Mouse (Mus musculus): ENCODE results near the gene Gpr62. TPM values are rescaled to one million over a fixed set of nuclear protein-coding genes. Genes with fewer than 3 reads are reported as not detected.

Gene Gpr62
- polyA plus RNA-seq, 1 experiment from 2014 or later = 0.12 TPM

GRCm38 (mm10) chr9:106476924-106477484 is 11.3 kb upstream of the Gpr62 start, which contains the start of gene Parp3:
TSS of gene Parp3 (minus strand) at chr9:106476949.
- no peak within 1 kb of the TSS for H3K27ac ChIP-seq (ENCODE audit: low read depth, low read length)
- no peaks in the 10 kb centered on the region for H3K27me3 ChIP-seq (ENCODE audit: control insufficient read depth, insufficient read depth, low read length)
- peak within 1 kb of the TSS; percentile 56 for H3K4me3 ChIP-seq (ENCODE audit: low read depth, low read length)
- peaks cover 6% of the 10 kb centered on the region for H3K36me3 ChIP-seq (ENCODE audit: control insufficient read depth, insufficient read depth, low read length)
- peak; percentile 99 for DNase-seq (ENCODE audit: low spot score, missing footprints)
- H3K4me1 ChIP-seq (ENCODE audit: control insufficient read depth, insufficient read depth, low read length) = peaks cover 24% of the 10 kb centered on the region
- H3K4me2 ChIP-seq = peak within 1 kb of the TSS; percentile 97
- no peaks in the 10 kb centered on the region for H3K9me3 ChIP-seq (ENCODE audit: control insufficient read depth, low read length)
- WGBS = under 1% methylated on average over 41 of the region's 41 CpGs
- peak; percentile 98 for ATAC-seq (ENCODE audit: low FRiP score)
- peak within 1 kb of the TSS; percentile 67 for H3K9ac ChIP-seq (ENCODE audit: low read length)

- DNase-seq (ENCODE audit: low spot score, missing footprints) (no peak), ATAC-seq (ENCODE audit: low FRiP score) (peak; percentile 52; the same call in 1 of the 2 replicates)
- H3K4me3 ChIP-seq (ENCODE audit: low read depth, low read length) = no peak overlapping the region
These were observed 10.5 kb upstream of the Gpr62 start for GRCm38 (mm10) chr9:106476002-106476923.

GRCm38 (mm10) chr9:106475663-106476001 is 9.9 kb upstream of the Gpr62 start, which contains the start of gene Rrp9:
TSS of gene Rrp9 (plus strand) at chr9:106475963.
- peak within 1 kb of the TSS; percentile 38 for H3K9ac ChIP-seq (ENCODE audit: low read length)
- WGBS = 82% methylated on average over 10 of the region's 10 CpGs
- peaks cover 29% of the 10 kb centered on the region for H3K4me1 ChIP-seq (ENCODE audit: control insufficient read depth, insufficient read depth, low read length)
- peaks cover under 1% of the 10 kb centered on the region; the same call in 1 of the 2 replicates for H3K36me3 ChIP-seq (ENCODE audit: control insufficient read depth, insufficient read depth, low read length)
- H3K9me3 ChIP-seq (ENCODE audit: control insufficient read depth, low read length) = no peaks in the 10 kb centered on the region
- no peak for ATAC-seq (ENCODE audit: low FRiP score)
- H3K27me3 ChIP-seq (ENCODE audit: control insufficient read depth, insufficient read depth, low read length) = no peaks in the 10 kb centered on the region
- H3K4me2 ChIP-seq = peak within 1 kb of the TSS; percentile 30; the same call in 1 of the 2 replicates
- H3K27ac ChIP-seq (ENCODE audit: low read depth, low read length) = no peak within 1 kb of the TSS
- DNase-seq (ENCODE audit: low spot score, missing footprints) = peak; percentile 66
- no peak within 1 kb of the TSS for H3K4me3 ChIP-seq (ENCODE audit: low read depth, low read length)

More at GRCm38 (mm10) chr9:106476002-106476923, 10.5 kb upstream of the Gpr62 start:
- Histone ChIP-seq H3K4me2 (peak overlapping the region; percentile 30; the same call in 1 of the 2 replicates), H3K4me1 (ENCODE audit: control insufficient read depth, insufficient read depth, low read length) (peaks cover 29% of the 10 kb centered on the region), H3K27me3 (ENCODE audit: control insufficient read depth, insufficient read depth, low read length) (no peaks in the 10 kb centered on the region), H3K27ac (ENCODE audit: low read depth, low read length) (no peak overlapping the region), H3K9me3 (ENCODE audit: control insufficient read depth, low read length) (no peaks in the 10 kb centered on the region), H3K9ac (ENCODE audit: low read length) (peak overlapping the region; percentile 38), H3K36me3 (ENCODE audit: control insufficient read depth, insufficient read depth, low read length) (peaks cover 6% of the 10 kb centered on the region)
- 38% methylated on average over 16 of the region's 16 CpGs for WGBS

GRCm38 (mm10) chr9:106475046-106475445 is 9.3 kb upstream of the Gpr62 start:
- Histone ChIP-seq H3K4me1 (ENCODE audit: control insufficient read depth, insufficient read depth, low read length) (peaks cover 29% of the 10 kb centered on the region), H3K9ac (ENCODE audit: low read length) (peak overlapping the region; percentile 3; the same call in 1 of the 2 replicates), H3K27me3 (ENCODE audit: control insufficient read depth, insufficient read depth, low read length) (no peaks in the 10 kb centered on the region), H3K27ac (ENCODE audit: low read depth, low read length) (no peak overlapping the region), H3K36me3 (ENCODE audit: control insufficient read depth, insufficient read depth, low read length) (no peaks in the 10 kb centered on the region), H3K9me3 (ENCODE audit: control insufficient read depth, low read length) (no peaks in the 10 kb centered on the region), H3K4me3 (ENCODE audit: low read depth, low read length) (no peak overlapping the region), H3K4me2 (no peak overlapping the region)
- DNase-seq (ENCODE audit: low spot score, missing footprints) (peak; percentile 80), ATAC-seq (ENCODE audit: low FRiP score) (no peak)
- WGBS = 67% methylated on average over 7 of the region's 7 CpGs

GRCm38 (mm10) chr9:106474456-106474855 is 8.7 kb upstream of the Gpr62 start:
- Histone ChIP-seq H3K4me1 (ENCODE audit: control insufficient read depth, insufficient read depth, low read length) (peaks cover 29% of the 10 kb centered on the region), H3K9ac (ENCODE audit: low read length) (peak overlapping the region; percentile 9), H3K9me3 (ENCODE audit: control insufficient read depth, low read length) (no peaks in the 10 kb centered on the region), H3K4me2 (no peak overlapping the region), H3K4me3 (ENCODE audit: low read depth, low read length) (no peak overlapping the region), H3K27ac (ENCODE audit: low read depth, low read length) (no peak overlapping the region), H3K36me3 (ENCODE audit: control insufficient read depth, insufficient read depth, low read length) (no peaks in the 10 kb centered on the region), H3K27me3 (ENCODE audit: control insufficient read depth, insufficient read depth, low read length) (no peaks in the 10 kb centered on the region)
- DNase-seq (ENCODE audit: low spot score, missing footprints) (peak; percentile 98), ATAC-seq (ENCODE audit: low FRiP score) (peak; percentile 30)
- 6% methylated on average over 6 of the region's 6 CpGs for WGBS

GRCm38 (mm10) chr9:106473753-106474105 is 8.0 kb upstream of the Gpr62 start:
- DNase-seq (ENCODE audit: low spot score, missing footprints) (peak; percentile 72), ATAC-seq (ENCODE audit: low FRiP score) (no peak)
- 83% methylated on average over 5 of the region's 5 CpGs for WGBS
- Histone ChIP-seq H3K4me3 (ENCODE audit: low read depth, low read length) (no peak overlapping the region), H3K36me3 (ENCODE audit: control insufficient read depth, insufficient read depth, low read length) (no peaks in the 10 kb centered on the region), H3K9ac (ENCODE audit: low read length) (peak overlapping the region; percentile 9; the same call in 1 of the 2 replicates), H3K9me3 (ENCODE audit: control insufficient read depth, low read length) (no peaks in the 10 kb centered on the region), H3K4me2 (no peak overlapping the region), H3K27ac (ENCODE audit: low read depth, low read length) (no peak overlapping the region), H3K4me1 (ENCODE audit: control insufficient read depth, insufficient read depth, low read length) (peaks cover 29% of the 10 kb centered on the region), H3K27me3 (ENCODE audit: control insufficient read depth, insufficient read depth, low read length) (no peaks in the 10 kb centered on the region)

GRCm38 (mm10) chr9:106473081-106473752 is 7.5 kb upstream of the Gpr62 start:
- Histone ChIP-seq H3K9me3 (ENCODE audit: control insufficient read depth, low read length) (no peaks in the 10 kb centered on the region), H3K27ac (ENCODE audit: low read depth, low read length) (no peak overlapping the region), H3K9ac (ENCODE audit: low read length) (no peak overlapping the region), H3K4me1 (ENCODE audit: control insufficient read depth, insufficient read depth, low read length) (peaks cover 28% of the 10 kb centered on the region), H3K27me3 (ENCODE audit: control insufficient read depth, insufficient read depth, low read length) (no peaks in the 10 kb centered on the region), H3K36me3 (ENCODE audit: control insufficient read depth, insufficient read depth, low read length) (no peaks in the 10 kb centered on the region), H3K4me2 (no peak overlapping the region), H3K4me3 (ENCODE audit: low read depth, low read length) (no peak overlapping the region)
- 90% methylated on average over 16 of the region's 16 CpGs for WGBS
- peak; percentile 74 for DNase-seq (ENCODE audit: low spot score, missing footprints)
- ATAC-seq (ENCODE audit: low FRiP score) = no peak

- Histone ChIP-seq H3K27me3 (ENCODE audit: control insufficient read depth, insufficient read depth, low read length) (no peaks in the 10 kb centered on the region), H3K36me3 (ENCODE audit: control insufficient read depth, insufficient read depth, low read length) (no peaks in the 10 kb centered on the region), H3K4me2 (no peak overlapping the region), H3K27ac (ENCODE audit: low read depth, low read length) (no peak overlapping the region), H3K9me3 (ENCODE audit: control insufficient read depth, low read length) (no peaks in the 10 kb centered on the region), H3K4me3 (ENCODE audit: low read depth, low read length) (no peak overlapping the region), H3K4me1 (ENCODE audit: control insufficient read depth, insufficient read depth, low read length) (peaks cover 21% of the 10 kb centered on the region), H3K9ac (ENCODE audit: low read length) (no peak overlapping the region)
- 76% methylated on average over 4 of the region's 4 CpGs for WGBS
- peak; percentile 81 for DNase-seq (ENCODE audit: low spot score, missing footprints)
- ATAC-seq (ENCODE audit: low FRiP score) = no peak
These were observed 6.6 kb upstream of the Gpr62 start for GRCm38 (mm10) chr9:106472321-106472720.
